Mouse (Mus musculus): Measurements from ENCODE around the gene Rpl13a.

DNA sequence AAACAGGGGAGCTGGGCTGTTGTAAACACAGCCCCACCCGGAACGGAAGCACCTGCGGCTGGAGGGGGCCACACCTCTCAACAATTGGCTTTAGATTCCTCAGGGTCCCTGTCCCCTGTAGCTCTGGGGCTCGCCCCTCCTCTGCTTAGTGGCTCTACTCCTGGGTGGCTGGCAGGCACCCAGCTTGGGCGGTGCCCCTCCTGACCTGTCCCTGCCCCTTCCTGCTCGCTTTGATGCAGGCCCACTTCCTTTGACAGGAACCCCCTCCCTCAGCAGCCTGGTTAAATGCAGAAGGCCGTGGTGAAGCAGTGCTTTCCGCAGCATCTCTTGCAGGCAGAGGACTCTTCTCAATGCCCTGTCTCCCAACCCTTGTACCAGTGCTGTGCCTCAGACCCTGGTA is 7.2 kb downstream of the Rpl13a start:
- 0 out of 2 replicates have a peak, but pooled peaks have one; percentile 35 for TF ChIP-seq POLR2A (IDR thresholded peaks at IDR 0.05; ENCODE audit: extremely low read depth, insufficient read depth, low read length)
- no peak for TF ChIP-seq CTCF (IDR thresholded peaks at IDR 0.05; ENCODE audit: extremely low read depth, insufficient read depth, low read length)

Data from cortical plate, adult 2 months (tissue).